Mouse (Mus musculus): ENCODE measurements around the gene Neurod1. TPM values are rescaled to one million over a fixed set of nuclear protein-coding genes. Genes with fewer than 3 reads are reported as not detected.

Neurod1 gene
- total and polyA plus RNA-seq, 3 experiments, result 0.07 TPM; not detected in 2

DNA sequence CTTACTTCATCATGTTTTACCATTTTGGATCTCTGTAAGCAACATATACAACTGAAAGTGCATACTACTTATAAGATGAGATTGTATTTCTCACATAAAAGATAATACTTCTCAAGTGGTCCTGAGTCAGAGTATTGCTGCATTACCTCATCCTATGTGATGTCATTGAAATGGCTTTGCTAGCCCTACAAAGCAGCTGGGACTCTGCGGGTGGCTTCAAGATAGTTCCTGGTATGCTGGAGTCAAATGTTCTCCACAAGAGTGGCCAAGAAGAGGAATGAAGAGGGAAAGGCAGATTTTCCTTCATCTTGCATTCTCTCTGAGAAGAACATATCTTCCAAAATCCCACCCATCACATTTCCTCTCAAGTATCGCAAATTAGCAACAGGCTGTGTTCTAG, 13.2 kb downstream of the Neurod1 start:
- DNase-seq, result no peak

DNA sequence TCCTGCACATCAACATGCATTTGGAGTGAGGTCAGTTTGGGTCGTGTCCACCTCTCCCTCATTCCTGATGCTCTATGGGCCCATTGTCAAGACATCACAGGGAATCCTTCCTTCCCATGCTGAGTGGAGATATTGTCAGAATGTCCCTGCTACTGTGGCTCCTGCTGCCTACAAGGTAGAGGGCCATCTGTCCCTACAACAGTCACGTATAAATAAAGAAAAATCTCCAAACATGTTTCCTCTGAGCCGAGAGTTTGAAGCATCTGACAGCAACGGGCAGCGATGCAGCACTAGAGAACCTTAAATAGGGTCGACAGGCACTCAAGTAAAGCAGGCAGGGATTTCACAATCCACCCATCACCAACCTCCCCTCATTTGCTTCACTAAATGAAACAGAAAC, 13.6 kb downstream of the Neurod1 start:
- no peak for DNase-seq

DNA sequence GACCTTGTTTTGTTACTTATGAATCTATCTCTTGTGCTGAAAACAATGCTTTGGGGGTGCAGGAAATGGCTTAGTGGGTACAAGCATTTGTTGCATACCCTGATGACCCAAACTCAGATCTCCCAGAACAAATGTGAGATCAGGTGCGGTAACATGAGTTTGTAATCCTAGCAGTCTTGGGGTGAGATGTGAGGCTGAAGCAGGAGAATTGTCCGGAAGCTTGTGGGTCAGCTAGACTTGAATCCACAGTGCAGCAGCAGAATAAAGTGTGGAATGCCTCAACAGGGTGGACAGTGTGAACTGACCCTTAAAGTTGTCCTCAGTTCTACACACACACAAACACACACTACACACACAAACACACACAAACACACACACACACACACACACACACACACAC, 14.3 kb downstream of the Neurod1 start:
- no peak for DNase-seq

DNA sequence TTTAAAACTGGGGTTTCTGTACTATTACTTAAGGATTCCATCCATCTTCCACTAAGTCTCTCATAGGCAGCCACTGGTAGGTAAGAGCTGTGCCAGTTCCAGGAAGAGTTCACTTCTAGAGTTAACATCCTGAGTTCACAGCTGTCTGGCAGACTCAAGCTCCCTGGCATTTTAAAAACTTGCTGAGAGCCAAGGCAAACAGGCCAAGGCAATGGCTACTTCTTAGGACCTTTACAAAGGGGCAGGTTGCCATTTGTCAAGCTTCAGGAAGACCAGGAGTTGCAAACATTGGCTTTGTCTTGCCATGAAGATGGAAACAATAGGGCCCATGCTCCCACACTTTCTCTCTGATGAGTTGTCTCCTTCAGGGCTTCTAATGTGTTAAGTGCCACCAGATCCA, 26.5 kb downstream of the Neurod1 start:
- no peak for DNase-seq

DNA sequence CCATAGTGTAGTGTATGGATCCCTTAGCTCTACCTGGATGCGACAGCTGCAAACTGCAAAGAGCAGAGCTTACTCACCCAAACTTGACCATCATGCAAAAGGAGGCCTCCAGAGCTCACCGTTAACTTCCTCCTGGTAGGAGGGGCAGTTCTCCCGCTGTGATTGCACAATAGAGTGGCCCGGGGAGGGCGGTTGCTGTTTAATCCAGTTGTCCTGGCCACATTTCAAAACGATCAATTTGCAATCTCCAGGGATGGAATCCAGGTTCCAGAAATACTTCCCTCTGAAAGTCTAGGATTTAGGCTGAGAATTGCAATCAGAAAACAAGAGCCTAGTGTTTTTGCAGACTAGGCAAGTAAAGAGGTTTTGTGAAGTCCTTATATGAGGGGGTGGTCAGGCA, 26.9 kb downstream of the Neurod1 start:
- DNase-seq, result peak; percentile 25

DNA sequence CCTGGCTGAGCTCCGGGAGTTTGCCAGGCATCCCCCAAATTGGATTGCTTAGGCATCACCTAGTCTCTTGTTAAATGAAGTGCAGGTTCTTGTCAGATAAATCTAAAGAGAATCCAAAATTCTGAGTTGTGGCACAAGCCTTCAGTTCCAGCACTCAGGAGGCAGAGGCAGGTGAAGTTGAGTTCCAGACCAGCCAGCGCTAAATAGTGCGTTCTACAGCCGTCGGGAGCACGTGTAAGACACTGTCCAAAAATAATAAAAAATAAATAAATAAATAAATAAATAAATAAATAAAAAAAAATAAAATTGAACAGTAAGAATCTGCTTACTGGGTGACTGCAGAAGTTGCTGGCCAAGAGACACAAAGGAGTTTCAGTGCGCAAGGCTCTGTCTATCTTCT, 27.4 kb downstream of the Neurod1 start:
- no peak for DNase-seq

DNA sequence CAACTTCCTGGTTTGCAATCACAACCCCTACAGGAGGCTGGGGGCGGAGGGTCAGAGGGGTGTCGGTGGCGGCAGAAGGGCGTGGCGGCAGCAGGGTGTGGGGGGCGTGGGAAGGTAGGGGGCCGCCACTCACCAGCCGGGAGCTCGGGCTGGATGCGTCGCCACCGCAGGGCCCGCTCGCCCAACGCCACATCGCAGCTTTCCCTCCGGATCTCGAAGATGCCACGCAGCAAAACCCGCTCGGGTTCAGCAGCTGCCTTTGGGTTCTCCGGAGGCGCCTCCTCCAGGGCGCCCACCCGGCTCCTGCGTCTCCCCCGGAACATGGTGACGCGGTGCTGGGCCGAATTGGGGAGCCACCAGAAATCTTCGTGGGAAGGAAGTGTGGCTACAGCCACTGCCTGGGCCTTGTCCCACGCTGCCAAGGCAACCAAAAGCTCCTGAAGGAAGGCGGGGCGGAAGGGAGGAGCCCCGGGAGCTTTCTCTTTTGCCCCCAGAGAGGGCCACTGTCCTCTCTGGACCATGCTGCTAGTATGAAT, 27.9 kb downstream of the Neurod1 start:
- peak; percentile 3 for DNase-seq

DNA sequence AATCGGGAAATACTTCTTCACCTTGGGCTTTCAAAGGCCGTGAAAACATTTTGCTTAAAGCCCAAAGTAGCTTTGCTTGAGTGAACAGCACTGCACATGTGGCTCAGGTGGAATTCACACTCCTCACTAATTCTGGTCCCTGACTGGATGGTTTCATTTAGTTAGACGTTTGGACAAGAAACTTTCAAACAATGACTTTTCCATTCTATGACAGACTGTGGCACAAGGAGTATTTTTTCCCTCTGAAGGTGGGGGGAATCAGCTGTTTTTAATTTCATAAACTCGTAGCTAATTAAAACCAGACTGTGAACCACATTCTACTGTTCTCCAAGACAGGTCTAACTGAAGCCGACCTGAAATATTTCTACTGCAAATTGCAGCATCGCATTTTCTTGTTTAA, 28.5 kb downstream of the Neurod1 start:
- no peak for DNase-seq

DNA sequence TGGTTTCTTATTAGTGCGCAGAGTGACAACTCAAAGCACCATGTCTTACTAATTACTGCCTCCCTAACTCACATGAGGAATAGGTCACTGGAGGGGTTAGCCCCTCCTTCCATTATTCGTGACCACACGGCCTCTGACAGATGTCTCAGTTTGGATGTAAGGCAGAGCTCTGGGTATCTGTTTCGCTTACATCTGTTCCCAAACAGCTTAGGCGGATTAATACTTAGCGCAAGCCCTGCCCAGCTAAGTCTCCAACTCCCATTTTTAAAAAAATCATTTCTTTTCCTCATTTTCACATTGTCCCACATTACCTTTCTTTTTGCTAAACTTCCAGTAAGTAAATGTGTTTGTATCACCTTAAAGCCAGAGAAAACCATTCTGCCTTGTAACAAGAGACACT, 34.9 kb downstream of the Neurod1 start:
- no peak for DNase-seq

DNA sequence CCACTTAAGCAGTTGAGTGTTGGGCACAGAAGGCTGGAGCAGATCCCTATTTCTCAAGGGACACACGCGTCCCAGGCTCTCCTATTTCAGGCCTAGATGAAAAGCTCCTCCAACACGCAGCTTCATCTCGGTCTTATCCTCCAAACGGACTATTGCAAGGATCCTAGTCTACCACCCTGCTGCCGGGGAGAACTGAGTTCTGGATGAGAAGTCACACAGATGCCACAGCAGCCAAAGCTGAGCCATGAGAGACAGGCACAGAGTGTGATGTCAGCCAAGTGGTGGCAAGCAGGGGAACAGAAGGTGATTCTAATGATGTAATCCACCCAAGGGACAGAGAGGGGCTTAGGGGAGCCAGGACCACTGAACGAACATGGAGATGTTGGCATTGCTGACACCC, 42.0 kb downstream of the Neurod1 start:
- DNase-seq, result no peak

DNA sequence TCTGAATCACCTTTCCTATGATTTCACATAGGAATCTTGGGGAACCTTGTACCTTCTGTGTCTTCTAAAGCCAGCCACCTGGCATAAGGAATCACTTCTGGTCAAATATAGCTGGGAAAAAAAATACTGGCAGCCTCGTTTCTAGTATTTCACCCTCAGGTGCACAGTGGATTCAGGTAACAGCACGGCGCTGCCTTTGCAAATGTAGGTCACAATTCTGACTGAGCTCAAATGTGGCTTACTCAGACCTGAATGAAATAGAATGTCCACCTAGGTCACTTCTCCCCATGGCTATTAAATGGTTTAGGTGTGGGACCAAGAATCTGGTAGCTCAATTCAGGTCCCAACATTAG, 45.7 kb downstream of the Neurod1 start:
- no peak for DNase-seq

DNA sequence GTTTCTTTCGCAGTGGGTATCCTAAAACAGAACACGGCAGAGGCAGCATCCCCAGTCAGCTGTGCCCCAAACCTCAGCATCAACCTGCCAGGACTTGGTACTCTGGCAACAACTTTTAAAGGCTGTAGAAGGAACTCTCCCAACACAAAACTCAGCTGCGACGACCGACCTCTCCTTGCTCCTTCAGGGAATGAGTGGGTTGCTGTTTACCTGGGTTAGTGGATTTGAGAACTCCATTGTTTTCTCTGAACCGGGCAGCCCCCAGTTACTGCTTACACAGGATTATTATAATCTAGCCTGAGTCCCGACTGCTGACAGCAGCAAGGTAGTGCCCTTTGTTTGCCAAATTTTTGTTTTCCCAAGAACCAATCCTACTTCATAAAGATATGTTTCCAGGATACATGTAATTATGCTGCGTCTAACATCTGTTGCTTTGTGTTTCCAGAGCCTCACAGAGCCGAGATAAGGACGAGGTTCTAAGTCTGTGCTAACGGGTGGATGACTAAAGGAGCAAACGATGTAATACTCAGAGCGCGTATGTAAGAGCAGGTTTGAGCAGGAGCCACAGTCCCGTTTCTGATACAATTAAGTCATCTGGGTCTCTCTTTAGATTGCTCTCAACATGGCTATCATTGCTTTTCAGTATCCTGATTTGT, 46.2 kb downstream of the Neurod1 start:
- DNase-seq, result no peak

DNA sequence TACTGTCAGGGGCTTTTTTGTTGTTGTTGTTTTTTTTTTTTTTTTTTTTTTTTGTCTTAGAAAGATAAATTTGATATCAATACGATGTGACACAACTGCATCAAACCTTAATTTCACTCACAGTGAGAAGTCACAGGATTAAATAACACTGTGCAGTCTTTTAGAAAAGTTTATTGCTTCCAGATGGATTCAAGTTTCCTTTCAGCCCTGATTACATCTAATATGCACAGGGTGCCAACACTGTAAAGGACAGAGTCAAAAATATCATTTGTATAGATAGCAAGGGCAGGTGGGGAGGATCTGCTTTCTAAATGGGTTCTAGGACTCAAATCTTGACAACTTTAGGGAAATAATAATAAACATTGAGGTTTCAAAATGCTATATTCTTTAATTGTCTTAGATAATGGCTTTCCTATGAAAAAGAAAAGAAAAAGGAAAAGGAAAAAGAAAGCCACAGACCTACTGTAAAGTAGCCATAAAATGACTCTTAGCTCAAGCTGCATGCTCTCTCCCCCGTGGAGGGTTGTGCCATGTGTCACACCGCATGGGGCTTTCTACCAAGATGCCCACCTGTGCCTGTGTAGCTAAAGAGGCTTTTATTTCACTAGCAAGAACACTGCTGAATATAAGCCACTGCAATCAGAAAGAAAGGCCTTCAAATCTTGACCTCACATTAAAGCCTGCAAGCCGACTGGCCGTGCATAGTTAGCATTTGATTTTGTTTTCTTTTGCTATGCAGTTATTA, 50.7 kb downstream of the Neurod1 start:
- no peak for DNase-seq

Other genes with a start within 250 kb of the Neurod1 start
- gene Itga4, start 201.3 kb downstream of the Neurod1 start, total RNA-seq (2021), result 1 to 10 TPM; 1.6 to 1.8 TPM
- gene Itga4, start 201.3 kb downstream of the Neurod1 start, polyA plus RNA-seq (2012; rRNA removed), result 0.28 and 0.43 TPM in 2 replicates
- 1 to 10 TPM; 1.4 to 3.0 TPM for gene Cerkl, start within 50 bp of the Neurod1 start, total RNA-seq (2021)
- gene Cerkl, start within 50 bp of the Neurod1 start, polyA plus RNA-seq (2012; rRNA removed), result 0.57 TPM in 1 of 2 replicates, not detected in the other
- gene Itprid2, start 178.6 kb upstream of the Neurod1 start, total RNA-seq (2021), result 10 to 100 TPM; 48.2 to 56.8 TPM
- 4.6 and 7.1 TPM in 2 replicates for gene Itprid2, start 178.6 kb upstream of the Neurod1 start, polyA plus RNA-seq (2012; rRNA removed)